Mouse (Mus musculus): ENCODE measurements at regions not wholly inside any gene's neighbourhood (a gene's known extent, or its start where the extent isn't known, plus 50 kb on each side); places are given as distances from the start of the nearest gene placed in this dataset.

DNA sequence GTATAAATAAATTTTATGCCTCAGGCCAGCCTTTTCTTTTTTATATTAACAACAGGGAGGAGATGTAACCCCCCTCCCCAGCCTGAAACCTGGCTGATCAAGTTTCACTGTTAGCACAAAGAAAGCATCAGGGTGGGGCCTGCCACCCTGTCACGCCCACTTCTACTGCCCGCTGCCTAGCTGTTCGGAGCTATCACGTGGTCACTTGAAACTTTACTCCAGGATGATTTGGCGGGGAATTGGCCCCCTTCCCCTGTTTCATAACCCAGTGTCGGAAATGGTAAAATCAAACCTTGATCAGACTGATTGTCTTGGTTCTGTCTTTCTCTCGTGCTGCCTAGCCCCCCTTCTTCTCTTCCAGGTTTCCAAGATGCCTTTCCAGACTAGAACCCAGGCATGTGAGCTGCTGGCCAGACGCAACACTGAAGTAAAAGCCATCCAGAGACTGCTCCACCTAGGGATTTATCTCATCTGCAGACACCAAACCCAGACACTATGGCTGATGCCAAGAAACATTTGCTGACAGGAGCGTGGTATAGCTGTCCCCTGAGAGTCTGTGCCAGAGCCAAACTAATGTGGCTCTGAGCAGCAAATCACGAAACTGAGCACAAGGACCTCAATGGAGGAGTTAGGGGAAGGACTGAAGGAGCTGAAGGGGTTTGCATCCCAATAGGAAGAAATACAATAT is 1386.6 kb upstream of the 1700008P02Rik start:
- TF ChIP-seq POLR2A (IDR thresholded peaks at IDR 0.05; ENCODE audit: low read depth, low read length): no peak
- TF ChIP-seq USF2 (conservative IDR thresholded peaks at IDR 0.05; ENCODE audit: low read depth, low read length): no peak
- TF ChIP-seq GABPA (IDR thresholded peaks at IDR 0.05; ENCODE audit: insufficient replicate concordance, low read depth, low read length): no peak
- TF ChIP-seq CTCF (conservative IDR thresholded peaks at IDR 0.05 in 1 of 2, IDR thresholded peaks at IDR 0.05 in 1 of 2; ENCODE audit: low read depth in 2 of 2, low read length in 2 of 2): no peak
- no peak for TF ChIP-seq CHD1 (IDR thresholded peaks at IDR 0.05; ENCODE audit: low read depth, low read length)
- TF ChIP-seq ZMIZ1 (IDR thresholded peaks at IDR 0.05; ENCODE audit: low read depth, low read length): no peak
- TF ChIP-seq HCFC1 (IDR thresholded peaks at IDR 0.05; ENCODE audit: low read depth, low read length): no peak
- no peak for TF ChIP-seq CHD2 (IDR thresholded peaks at IDR 0.05; ENCODE audit: low read length)
- no peak for TF ChIP-seq MEF2A (IDR thresholded peaks at IDR 0.05; ENCODE audit: borderline replicate concordance, low read depth, low read length)
- no peak for TF ChIP-seq EP300 (IDR thresholded peaks at IDR 0.05; ENCODE audit: low read length)

All from CH12.LX (cell line).